Mouse (Mus musculus): Measurements from ENCODE around the gene Gpc6. TPM values are rescaled to one million over a fixed set of nuclear protein-coding genes. Genes with fewer than 3 reads are reported as not detected.

Gene Gpc6
- polyA plus RNA-seq, 1 experiment: 0.29 TPM

DNA sequence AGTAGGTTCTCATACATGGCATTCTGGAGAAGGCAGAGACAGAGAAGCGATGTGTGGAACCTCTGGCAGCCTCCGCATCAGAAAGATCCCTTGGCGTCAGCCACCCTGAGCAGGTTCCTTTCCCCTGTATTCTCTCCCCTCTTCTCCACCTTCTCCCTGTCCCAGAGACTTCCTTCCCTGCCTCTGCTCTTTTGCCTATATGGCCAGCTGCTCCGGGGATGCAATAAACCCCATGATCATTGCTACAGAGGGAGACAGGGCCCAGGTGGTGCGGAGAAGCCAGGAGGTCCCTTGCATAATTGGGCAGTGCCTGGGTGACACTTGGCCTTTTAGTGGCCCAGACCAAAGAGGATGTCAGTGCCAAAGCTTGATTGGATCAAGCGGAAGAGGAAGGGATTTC, 910.4 kb downstream of the Gpc6 start:
- H3K4me1 ChIP-seq (ENCODE audit: control insufficient read depth, insufficient read depth, low read length): no peaks in the 10 kb centered on the region
- no peak overlapping the region for H3K4me3 ChIP-seq (ENCODE audit: insufficient read depth, low read length)
- TF ChIP-seq CTCF (IDR thresholded peaks at IDR 0.05; ENCODE audit: low read depth, low read length) (no peak), POLR2A (IDR thresholded peaks at IDR 0.05; ENCODE audit: borderline replicate concordance, low read depth, low read length) (no peak)
- no peak overlapping the region for H3K27ac ChIP-seq (ENCODE audit: insufficient read depth, low read depth, low read length)

DNA sequence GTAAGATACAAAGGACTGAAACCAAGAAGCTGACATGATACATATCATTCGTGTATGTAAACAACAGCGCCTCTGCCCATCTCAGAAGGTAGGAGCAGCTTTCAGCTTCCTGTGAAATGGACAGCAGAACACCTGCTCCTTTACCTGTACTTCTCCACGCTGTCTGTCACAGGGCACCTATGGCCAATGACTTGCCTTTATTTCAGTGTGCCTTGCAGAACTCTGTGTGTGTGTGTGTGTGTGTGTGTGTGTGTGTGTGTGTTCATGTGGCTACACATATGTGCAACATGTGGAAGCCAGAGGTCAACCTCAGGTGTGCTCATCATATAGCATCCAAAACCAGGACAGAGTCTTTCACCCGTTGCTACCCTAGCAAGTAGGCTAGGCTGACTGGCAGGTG, 911.9 kb downstream of the Gpc6 start:
- Histone ChIP-seq H3K4me1 (ENCODE audit: control insufficient read depth, insufficient read depth, low read length) (no peaks in the 10 kb centered on the region), H3K4me3 (ENCODE audit: insufficient read depth, low read length) (no peak overlapping the region), H3K27ac (ENCODE audit: insufficient read depth, low read depth, low read length) (no peak overlapping the region)
- TF ChIP-seq CTCF (IDR thresholded peaks at IDR 0.05; ENCODE audit: low read depth, low read length) (no peak), POLR2A (IDR thresholded peaks at IDR 0.05; ENCODE audit: borderline replicate concordance, low read depth, low read length) (no peak)

DNA sequence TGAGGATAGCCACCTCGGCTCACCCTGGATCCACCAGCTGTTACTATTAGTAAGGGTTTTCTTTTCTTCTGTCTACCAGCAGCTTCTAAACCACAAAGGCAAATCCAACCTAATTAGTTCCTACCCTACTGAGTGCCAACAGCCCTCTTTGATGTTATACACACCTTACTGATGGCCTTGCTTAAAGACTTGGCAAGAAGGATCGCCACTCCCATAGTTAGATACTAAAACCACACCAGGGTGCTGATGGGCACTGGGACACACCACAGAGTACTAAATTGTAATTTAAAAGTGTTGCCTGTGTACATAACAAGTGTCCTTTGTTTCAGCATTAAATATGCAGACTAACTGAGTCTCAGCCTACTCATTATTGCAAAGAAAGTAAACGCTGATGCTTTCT, 912.6 kb downstream of the Gpc6 start:
- H3K4me1 ChIP-seq (ENCODE audit: control insufficient read depth, insufficient read depth, low read length): no peaks in the 10 kb centered on the region
- TF ChIP-seq CTCF (IDR thresholded peaks at IDR 0.05; ENCODE audit: low read depth, low read length): no peak
- no peak for TF ChIP-seq POLR2A (IDR thresholded peaks at IDR 0.05; ENCODE audit: borderline replicate concordance, low read depth, low read length)
- no peak overlapping the region for H3K27ac ChIP-seq (ENCODE audit: insufficient read depth, low read depth, low read length)
- no peak overlapping the region for H3K4me3 ChIP-seq (ENCODE audit: insufficient read depth, low read length)

DNA sequence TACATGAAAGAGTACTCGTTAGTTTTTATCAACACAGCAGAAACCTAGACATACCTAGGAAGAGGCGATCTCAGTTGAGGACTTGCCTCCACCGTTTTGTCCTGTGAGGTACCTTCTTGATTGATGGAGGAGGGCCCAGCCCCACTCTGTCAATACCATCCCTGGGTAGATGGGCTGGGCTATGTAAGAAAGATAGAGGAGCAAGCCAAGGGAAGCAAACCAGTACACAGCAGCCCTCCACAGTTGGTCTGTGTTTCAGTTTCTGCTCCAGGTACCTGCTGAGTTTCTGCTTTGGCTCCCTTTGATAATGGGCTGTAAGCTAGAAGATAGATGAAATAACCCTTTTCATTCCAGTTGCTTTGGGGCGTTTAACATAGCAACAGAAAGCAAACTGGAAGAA, 916.1 kb downstream of the Gpc6 start:
- Histone ChIP-seq H3K27ac (ENCODE audit: insufficient read depth, low read depth, low read length) (no peak overlapping the region), H3K4me3 (ENCODE audit: insufficient read depth, low read length) (no peak overlapping the region), H3K4me1 (ENCODE audit: control insufficient read depth, insufficient read depth, low read length) (no peaks in the 10 kb centered on the region)
- TF ChIP-seq POLR2A (IDR thresholded peaks at IDR 0.05; ENCODE audit: borderline replicate concordance, low read depth, low read length) (no peak), CTCF (IDR thresholded peaks at IDR 0.05; ENCODE audit: low read depth, low read length) (no peak)

DNA sequence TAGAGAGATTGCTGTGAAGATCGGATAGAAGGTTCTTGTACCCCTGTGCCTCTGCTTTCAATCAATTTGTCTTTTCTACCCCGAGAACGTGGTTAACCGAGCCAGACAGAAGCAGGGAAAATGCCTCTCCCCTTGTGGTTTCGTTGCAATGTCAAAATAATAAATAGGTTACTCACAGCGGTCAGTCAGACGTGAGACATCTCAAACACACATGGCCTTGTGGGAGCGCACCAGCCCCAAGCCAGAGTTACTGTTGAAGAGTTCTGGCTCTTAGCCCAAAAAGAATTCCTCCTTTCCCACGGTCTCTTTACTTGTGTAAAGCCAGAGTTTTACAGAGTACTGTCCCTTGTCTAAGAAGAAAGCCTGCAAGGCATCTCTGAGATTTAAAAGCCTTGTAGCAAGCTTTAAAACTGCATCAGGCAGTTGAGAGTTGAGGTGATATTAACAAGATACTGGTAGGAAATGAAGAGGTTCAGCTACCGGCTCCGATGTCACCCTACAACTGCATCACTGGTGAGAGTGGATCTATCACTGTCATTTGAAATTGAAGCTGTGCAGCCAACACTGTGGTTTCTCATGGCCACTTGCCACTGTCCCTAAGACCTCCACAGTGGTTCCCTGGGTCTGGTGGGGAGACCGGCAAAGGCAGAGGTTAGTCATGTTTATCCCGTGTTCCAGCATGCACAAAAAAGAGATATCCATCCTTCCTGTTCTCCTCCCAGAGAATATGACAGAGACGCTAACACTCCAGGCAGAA, 916.9 kb downstream of the Gpc6 start:
- no peak overlapping the region for H3K27ac ChIP-seq (ENCODE audit: insufficient read depth, low read depth, low read length)
- no peak overlapping the region for H3K4me3 ChIP-seq (ENCODE audit: insufficient read depth, low read length)
- TF ChIP-seq CTCF (IDR thresholded peaks at IDR 0.05; ENCODE audit: low read depth, low read length) (no peak), POLR2A (IDR thresholded peaks at IDR 0.05; ENCODE audit: borderline replicate concordance, low read depth, low read length) (no peak)
- no peaks in the 10 kb centered on the region for H3K4me1 ChIP-seq (ENCODE audit: control insufficient read depth, insufficient read depth, low read length)

DNA sequence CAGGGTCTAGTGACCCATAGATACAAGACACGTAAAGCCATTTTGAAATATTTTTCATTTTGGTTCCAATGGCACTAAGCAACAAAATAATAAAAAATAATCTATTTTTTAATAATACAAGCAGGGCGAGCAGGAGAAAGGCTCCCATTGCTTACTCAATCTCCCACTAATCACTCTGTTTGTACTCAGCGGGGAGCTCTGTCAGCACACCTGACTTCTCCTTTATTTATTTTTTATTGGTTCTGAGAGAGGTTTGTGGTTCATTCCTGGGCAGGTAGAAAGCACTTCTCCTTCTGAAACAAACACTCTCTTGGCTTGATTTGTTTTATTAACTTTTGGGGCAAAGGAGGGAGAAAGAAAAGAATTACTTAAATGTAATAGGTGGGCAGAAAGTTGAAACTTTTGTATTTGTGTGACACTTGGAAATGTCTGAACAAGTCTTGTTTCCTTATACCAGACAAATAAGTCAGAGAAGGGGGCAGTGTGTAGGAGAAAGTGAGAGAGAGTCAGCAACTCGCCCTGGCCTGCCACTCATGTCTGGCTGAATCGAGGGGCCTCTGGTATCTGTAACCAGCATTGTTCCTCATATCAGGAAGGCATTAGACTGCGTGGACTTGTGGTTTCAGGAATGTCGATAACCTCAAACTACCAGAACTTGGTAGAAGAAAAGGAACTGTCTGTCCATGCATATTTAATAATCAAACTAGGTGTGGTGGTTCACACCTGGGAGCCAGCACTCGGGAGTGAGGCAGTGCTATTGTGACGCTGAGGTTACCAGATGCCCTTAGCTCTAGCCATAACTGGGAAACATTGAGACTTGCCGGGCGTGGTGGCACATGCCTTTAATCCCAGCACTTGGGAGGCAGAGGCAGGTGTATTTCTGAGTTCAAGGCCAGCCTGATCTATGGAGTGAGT, 924.7 kb downstream of the Gpc6 start:
- no peak for TF ChIP-seq CTCF (IDR thresholded peaks at IDR 0.05; ENCODE audit: low read depth, low read length)
- no peak for TF ChIP-seq POLR2A (IDR thresholded peaks at IDR 0.05; ENCODE audit: borderline replicate concordance, low read depth, low read length)
- no peak overlapping the region for H3K27ac ChIP-seq (ENCODE audit: insufficient read depth, low read depth, low read length)
- no peaks in the 10 kb centered on the region for H3K4me1 ChIP-seq (ENCODE audit: control insufficient read depth, insufficient read depth, low read length)
- H3K4me3 ChIP-seq (ENCODE audit: insufficient read depth, low read length): no peak overlapping the region

DNA sequence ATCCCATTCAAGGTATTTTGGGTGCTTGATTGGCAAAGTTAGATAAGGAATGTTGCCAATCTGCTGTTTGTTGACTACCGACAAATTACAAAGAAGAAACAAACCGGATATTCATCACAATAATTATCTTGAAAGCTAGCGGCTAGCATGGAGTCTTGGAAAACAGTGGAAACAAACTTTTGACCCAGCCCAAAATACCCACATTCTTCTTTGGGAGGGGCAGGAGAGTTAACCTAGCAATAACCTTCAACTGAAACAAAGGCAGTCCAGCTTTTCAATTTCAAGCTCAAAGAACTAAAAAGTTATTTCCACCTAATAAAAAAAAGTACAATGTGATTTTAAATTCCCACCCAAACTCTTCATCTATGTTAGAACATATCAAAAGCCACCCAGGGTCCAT, 927.2 kb downstream of the Gpc6 start:
- H3K4me1 ChIP-seq (ENCODE audit: control insufficient read depth, insufficient read depth, low read length): no peaks in the 10 kb centered on the region
- H3K4me3 ChIP-seq (ENCODE audit: insufficient read depth, low read length): no peak overlapping the region
- H3K27ac ChIP-seq (ENCODE audit: insufficient read depth, low read depth, low read length): no peak overlapping the region
- no peak for TF ChIP-seq CTCF (IDR thresholded peaks at IDR 0.05; ENCODE audit: low read depth, low read length)
- TF ChIP-seq POLR2A (IDR thresholded peaks at IDR 0.05; ENCODE audit: borderline replicate concordance, low read depth, low read length): no peak

DNA sequence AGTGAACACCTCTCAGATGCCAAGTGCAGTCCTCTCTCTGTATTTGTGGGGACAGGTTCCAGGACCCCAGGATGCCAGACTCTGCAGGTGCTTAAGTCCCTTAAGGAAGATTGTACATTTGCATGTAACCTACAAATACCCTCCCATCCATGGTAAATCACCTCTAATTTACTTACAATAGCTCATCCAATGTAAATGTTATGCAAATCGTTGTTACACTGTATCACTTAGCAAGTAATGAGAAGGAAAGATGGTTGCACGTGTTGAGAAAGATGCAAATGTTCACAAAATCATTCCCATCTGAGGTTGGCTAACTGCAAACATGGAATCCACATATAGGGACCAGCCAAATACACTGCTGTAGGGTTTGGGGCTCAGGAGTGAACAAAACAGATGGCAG, 927.7 kb downstream of the Gpc6 start:
- TF ChIP-seq CTCF (IDR thresholded peaks at IDR 0.05; ENCODE audit: low read depth, low read length) (no peak), POLR2A (IDR thresholded peaks at IDR 0.05; ENCODE audit: borderline replicate concordance, low read depth, low read length) (no peak)

DNA sequence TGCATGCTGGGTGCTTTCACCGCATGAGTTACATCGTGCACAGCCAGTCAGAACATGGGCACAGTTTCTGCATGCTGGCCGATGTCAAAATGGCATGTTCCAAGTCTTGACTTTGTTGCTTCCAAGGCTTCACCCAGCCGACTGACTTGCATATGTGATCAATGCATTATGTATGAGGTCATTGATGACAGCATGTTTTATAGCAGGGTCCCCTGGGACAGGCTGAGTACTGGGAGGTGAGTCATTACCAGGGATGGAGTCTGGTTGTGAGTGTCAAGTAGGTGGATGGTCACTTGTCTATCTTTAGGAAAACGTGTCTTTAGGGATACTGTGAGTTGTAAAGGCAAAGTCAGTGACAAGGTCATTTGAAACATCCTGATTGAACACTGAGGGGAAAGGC, 929.4 kb downstream of the Gpc6 start:
- Histone ChIP-seq H3K4me1 (ENCODE audit: control insufficient read depth, insufficient read depth, low read length) (no peaks in the 10 kb centered on the region), H3K27ac (ENCODE audit: insufficient read depth, low read depth, low read length) (no peak overlapping the region), H3K4me3 (ENCODE audit: insufficient read depth, low read length) (no peak overlapping the region)
- TF ChIP-seq CTCF (IDR thresholded peaks at IDR 0.05; ENCODE audit: low read depth, low read length) (no peak), POLR2A (IDR thresholded peaks at IDR 0.05; ENCODE audit: borderline replicate concordance, low read depth, low read length) (no peak)

More for the DNA sequence above, 927.7 kb downstream of the Gpc6 start:
- Histone ChIP-seq H3K4me3 (ENCODE audit: insufficient read depth, low read length) (no peak overlapping the region), H3K27ac (ENCODE audit: insufficient read depth, low read depth, low read length) (no peak overlapping the region), H3K4me1 (ENCODE audit: control insufficient read depth, insufficient read depth, low read length) (no peaks in the 10 kb centered on the region)

DNA sequence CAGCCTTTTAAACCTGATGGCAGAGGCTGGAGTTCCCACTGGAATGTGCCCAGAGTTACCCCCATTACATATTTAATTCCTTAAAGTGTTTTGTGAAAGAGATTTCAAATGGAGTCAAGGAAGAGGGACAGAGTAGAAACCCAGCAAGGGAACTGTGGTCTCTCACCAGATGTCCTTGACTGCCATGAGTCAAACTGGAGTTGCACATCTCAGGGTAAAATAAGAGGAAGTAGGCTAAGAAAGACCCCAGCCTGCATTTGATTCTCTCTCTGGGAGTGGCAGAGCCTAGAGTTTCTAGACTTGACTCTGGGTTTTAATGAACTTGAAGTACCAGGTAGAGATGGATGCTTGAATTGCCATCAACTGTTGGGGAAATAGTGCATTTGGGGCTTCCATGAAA, 946.2 kb downstream of the Gpc6 start:
- Histone ChIP-seq H3K27ac (ENCODE audit: insufficient read depth, low read depth, low read length) (no peak overlapping the region), H3K4me1 (ENCODE audit: control insufficient read depth, insufficient read depth, low read length) (no peaks in the 10 kb centered on the region), H3K4me3 (ENCODE audit: insufficient read depth, low read length) (no peak overlapping the region)
- TF ChIP-seq CTCF (IDR thresholded peaks at IDR 0.05; ENCODE audit: low read depth, low read length) (no peak), POLR2A (IDR thresholded peaks at IDR 0.05; ENCODE audit: borderline replicate concordance, low read depth, low read length) (no peak)

All from bone marrow macrophage, adult 2 months (primary cell).